Mouse (Mus musculus): ENCODE measurements around the gene Olfr1166. TPM values are rescaled to one million over a fixed set of nuclear protein-coding genes. Genes with fewer than 3 reads are reported as not detected.
"Not testable (repeated sequence)": the region's sequence is repeated elsewhere in the genome, so short reads cannot be mapped to it uniquely, and the experiment has no call there.

Olfr1166 gene
- not detected in 2 replicates for polyA plus RNA-seq (2015; fragmentation: Nextera tagmentation; extraction: Ambion mirVana)

DNA sequence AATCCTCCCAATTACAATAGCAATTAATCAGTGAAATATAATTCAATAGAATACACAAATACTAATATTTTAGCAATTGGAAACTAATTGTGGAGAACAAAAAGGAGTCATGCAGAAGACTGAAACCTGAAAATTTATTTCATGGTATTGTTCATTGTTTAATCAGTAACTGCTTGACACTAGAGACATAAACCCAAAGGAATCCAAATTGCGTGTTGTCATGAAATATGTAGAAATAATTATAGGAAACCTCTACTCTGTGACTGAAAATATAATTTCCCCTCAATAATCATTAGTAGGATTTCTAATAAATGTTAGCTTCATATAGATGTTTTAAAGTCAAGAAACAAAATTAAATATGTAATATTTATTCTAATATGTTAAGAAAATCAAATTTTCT is at the start of gene Olfr1166:
Gene Olfr1166, minus strand, starts transcription at position 101 of the 400 bp plus-strand sequence.
- DNase-seq (ENCODE audit: low spot score), result no peak

GRCm38 (mm10) chr2:88155093-88155492 is 27.0 kb upstream of the Olfr1166 start, which contains the start of gene Olfr1167:
Olfr1167 (minus strand) TSS chr2:88155193.
- DNase-seq (ENCODE audit: low spot score), result not testable (repeated sequence)

DNA sequence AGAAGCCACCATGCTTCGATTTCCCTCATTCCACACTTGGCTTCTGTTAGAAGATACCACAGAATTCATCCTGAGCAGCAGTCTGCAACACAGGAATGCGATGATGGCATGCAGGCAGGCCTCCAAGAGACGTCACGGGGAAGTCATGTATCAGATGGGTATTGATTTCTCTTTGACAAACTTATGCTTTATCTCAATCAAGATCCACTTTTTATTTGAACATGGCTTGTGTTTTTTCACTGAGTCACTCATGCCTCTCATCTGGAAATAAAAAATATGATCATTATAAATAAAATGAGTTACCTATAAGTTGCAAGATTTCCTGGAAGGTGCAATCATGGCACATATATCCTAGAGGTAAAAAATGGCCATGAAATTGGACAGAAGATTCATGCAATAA is 34.2 kb downstream of the Olfr1166 start, which contains the start of gene Olfr1164:
Gene Olfr1164, minus strand, starts transcription at position 101 of the 400 bp plus-strand sequence.
- no peak for DNase-seq (ENCODE audit: low spot score)

Other genes starting within 250 kb of the Olfr1166 start
- not detected in 2 replicates for gene Olfr1153, start 233.3 kb downstream of the Olfr1166 start, polyA plus RNA-seq (2015; fragmentation: Nextera tagmentation; extraction: Ambion mirVana)
- gene Olfr1154, start 223.1 kb downstream of the Olfr1166 start, polyA plus RNA-seq (2015; fragmentation: Nextera tagmentation; extraction: Ambion mirVana), result not detected in 2 replicates
- not detected in 2 replicates for gene Olfr1155, start 183.1 kb downstream of the Olfr1166 start, polyA plus RNA-seq (2015; fragmentation: Nextera tagmentation; extraction: Ambion mirVana)
- gene Olfr1156, start 175.2 kb downstream of the Olfr1166 start, polyA plus RNA-seq (2015; fragmentation: Nextera tagmentation; extraction: Ambion mirVana), result not detected in 2 replicates
- gene Olfr1157, start 160.0 kb downstream of the Olfr1166 start, polyA plus RNA-seq (2015; fragmentation: Nextera tagmentation; extraction: Ambion mirVana), result not detected in 2 replicates
- gene Olfr74, start 153.6 kb downstream of the Olfr1166 start, polyA plus RNA-seq (2015; fragmentation: Nextera tagmentation; extraction: Ambion mirVana), result not detected in 2 replicates
- not detected in 2 replicates for gene Olfr1158, start 138.2 kb downstream of the Olfr1166 start, polyA plus RNA-seq (2015; fragmentation: Nextera tagmentation; extraction: Ambion mirVana)
- gene Olfr1160, start 120.0 kb downstream of the Olfr1166 start, polyA plus RNA-seq (2015; fragmentation: Nextera tagmentation; extraction: Ambion mirVana), result not detected in 2 replicates
- not detected in 2 replicates for gene Olfr1161, start 105.5 kb downstream of the Olfr1166 start, polyA plus RNA-seq (2015; fragmentation: Nextera tagmentation; extraction: Ambion mirVana)
- not detected in 2 replicates for gene Olfr73, start 90.6 kb downstream of the Olfr1166 start, polyA plus RNA-seq (2015; fragmentation: Nextera tagmentation; extraction: Ambion mirVana)
- not detected in 2 replicates for gene Olfr1162, start 77.1 kb downstream of the Olfr1166 start, polyA plus RNA-seq (2015; fragmentation: Nextera tagmentation; extraction: Ambion mirVana)
- not detected in 2 replicates for gene Olfr1163, start 56.4 kb downstream of the Olfr1166 start, polyA plus RNA-seq (2015; fragmentation: Nextera tagmentation; extraction: Ambion mirVana)
- gene Olfr1164, start 34.3 kb downstream of the Olfr1166 start, polyA plus RNA-seq (2015; fragmentation: Nextera tagmentation; extraction: Ambion mirVana), result not detected in 2 replicates
- 0.12 TPM in 1 of 2 replicates, not detected in the other for gene Olfr1167, start 26.9 kb upstream of the Olfr1166 start, polyA plus RNA-seq (2015; fragmentation: Nextera tagmentation; extraction: Ambion mirVana)
- gene Olfr1168, start 53.6 kb upstream of the Olfr1166 start, polyA plus RNA-seq (2015; fragmentation: Nextera tagmentation; extraction: Ambion mirVana), result not detected in 2 replicates
- not detected in 2 replicates for gene Olfr1170, start 100.1 kb upstream of the Olfr1166 start, polyA plus RNA-seq (2015; fragmentation: Nextera tagmentation; extraction: Ambion mirVana)
- 0.03 TPM in 1 of 2 replicates, not detected in the other for gene Olfr1173, start 151.6 kb upstream of the Olfr1166 start, polyA plus RNA-seq (2015; fragmentation: Nextera tagmentation; extraction: Ambion mirVana)
- gene Olfr1174-ps, start 186.9 kb upstream of the Olfr1166 start, polyA plus RNA-seq (2015; fragmentation: Nextera tagmentation; extraction: Ambion mirVana), result not detected in 2 replicates
- gene Olfr1175-ps, start 198.9 kb upstream of the Olfr1166 start, polyA plus RNA-seq (2015; fragmentation: Nextera tagmentation; extraction: Ambion mirVana), result not detected in 2 replicates
- not detected in 2 replicates for gene Olfr1176, start 208.4 kb upstream of the Olfr1166 start, polyA plus RNA-seq (2015; fragmentation: Nextera tagmentation; extraction: Ambion mirVana)
- not detected in 2 replicates for gene Olfr1177-ps, start 218.2 kb upstream of the Olfr1166 start, polyA plus RNA-seq (2015; fragmentation: Nextera tagmentation; extraction: Ambion mirVana)

Measured in thymus, postnatal 0 days (tissue).